Mouse (Mus musculus): ENCODE results near the gene Ptrh1. TPM values are rescaled to one million over a fixed set of nuclear protein-coding genes. Genes with fewer than 3 reads are reported as not detected.

Gene Ptrh1
- polyA plus RNA-seq, 2 experiments from 2014 or later = 2.9 to 3.8 TPM

GRCm38 (mm10) chr2:32757056-32757845 lies 18.3 kb upstream of the Ptrh1 start, which contains the start of gene Tor2a:
Gene Tor2a, plus strand, starts transcription at chr2:32757234.
- peak; percentile 98 for ATAC-seq

- no peak for ATAC-seq
Observed at GRCm38 (mm10) chr2:32758503-32758902, 17.1 kb upstream of the Ptrh1 start.

GRCm38 (mm10) chr2:32759001-32759400 lies 16.6 kb upstream of the Ptrh1 start:
- ATAC-seq = no peak

DNA sequence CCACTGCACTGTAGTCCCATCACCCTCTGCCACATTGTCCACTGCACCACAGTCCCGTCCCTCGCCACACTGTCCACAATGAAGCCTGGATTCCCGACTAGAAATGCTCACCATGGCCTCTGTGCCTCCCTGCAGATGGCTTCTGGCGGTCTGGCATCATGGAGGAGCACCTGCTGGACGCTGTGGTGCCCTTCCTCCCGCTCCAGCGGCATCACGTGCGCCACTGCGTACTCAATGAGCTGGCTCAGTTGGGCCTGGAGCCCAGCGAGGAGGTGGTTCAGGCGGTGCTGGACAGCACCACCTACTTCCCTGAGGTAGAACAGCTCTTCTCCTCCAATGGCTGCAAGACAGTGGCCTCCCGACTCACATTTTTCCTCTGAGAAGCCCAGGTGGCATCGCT lies 14.2 kb upstream of the Ptrh1 start:
- no peak for ATAC-seq

DNA sequence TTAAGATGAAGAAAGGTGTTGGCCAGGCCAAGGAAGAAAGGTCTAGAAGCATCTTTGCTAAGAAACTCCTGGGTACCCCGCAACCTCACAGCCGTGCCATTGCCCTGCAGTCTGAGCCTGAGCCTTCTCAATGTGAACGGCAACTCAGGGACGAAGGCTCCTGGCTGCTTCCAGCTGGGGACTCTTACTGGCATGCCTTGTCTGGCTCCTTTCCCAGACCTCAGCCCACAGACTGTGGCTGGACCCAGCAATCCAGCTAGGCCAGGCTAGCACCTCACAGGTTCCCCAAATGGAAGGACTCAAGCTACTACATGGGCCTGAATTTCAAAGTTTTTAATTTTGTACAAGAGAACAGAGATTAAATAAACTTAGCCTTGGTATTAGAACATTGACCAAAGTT lies 13.7 kb upstream of the Ptrh1 start:
- no peak for ATAC-seq

GRCm38 (mm10) chr2:32763353-32763752 lies 12.2 kb upstream of the Ptrh1 start:
- ATAC-seq = no peak

- no peak for ATAC-seq
Observed at GRCm38 (mm10) chr2:32767241-32767640, 8.3 kb upstream of the Ptrh1 start.

GRCm38 (mm10) chr2:32768661-32769285 lies 6.8 kb upstream of the Ptrh1 start:
- no peak for ATAC-seq

DNA sequence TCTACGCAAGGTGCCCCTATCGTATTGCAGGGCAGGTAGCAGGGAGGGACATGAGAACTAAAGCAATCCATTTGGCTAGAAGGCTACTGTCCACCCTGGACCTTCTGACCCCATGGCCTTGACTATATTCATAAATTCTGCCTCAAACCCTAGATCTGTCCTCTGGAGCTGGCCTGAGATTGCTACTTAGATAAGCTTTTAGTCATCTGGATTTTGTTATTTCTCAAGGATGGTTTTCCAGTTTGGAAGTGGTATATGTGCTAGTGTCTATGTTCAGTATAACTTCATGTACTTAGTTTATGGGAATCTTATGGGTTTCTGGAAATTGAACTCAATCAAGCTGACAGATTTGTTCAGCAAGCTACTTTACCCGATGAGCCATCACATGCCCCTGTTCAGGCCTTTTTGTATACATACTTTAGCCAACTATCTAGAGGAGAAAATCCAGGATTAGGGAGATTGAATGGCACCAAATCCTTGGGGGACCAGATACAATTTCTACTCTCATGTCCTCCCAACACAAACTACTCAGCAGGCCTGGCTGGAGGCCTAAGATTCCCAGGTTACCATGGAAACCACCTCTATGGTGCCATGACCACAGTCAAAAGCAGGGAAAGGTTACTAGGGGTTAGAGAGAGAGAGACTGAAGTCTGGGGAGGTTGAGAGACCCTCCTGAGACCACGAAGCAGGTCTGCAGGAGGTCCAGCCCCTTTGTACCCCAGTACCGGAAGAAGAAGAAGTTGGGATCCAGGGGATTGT lies 6.1 kb upstream of the Ptrh1 start:
- ATAC-seq = no peak

DNA sequence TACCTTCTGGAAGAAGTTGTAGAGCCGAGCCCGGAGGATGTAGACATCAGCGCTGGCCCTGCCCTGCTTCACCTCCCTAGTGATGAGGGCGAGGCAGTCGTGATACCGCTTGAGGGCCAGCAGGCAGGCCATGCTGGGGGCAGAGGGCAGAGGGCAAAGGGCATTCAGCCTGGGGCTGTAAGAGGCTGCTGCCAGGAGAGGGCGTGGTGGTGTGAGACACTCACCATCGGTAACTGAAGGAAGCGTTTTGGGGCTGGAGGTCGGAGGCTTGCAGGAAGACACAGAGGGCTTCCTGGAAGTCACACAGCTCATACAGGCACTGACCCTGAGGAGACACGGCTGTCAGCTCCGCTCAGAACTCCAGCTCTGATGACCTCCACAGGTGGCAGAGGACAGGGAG lies 3.7 kb upstream of the Ptrh1 start:
- no peak for ATAC-seq

GRCm38 (mm10) chr2:32772626-32773279 lies 2.8 kb upstream of the Ptrh1 start:
- ATAC-seq = no peak

GRCm38 (mm10) chr2:32776192-32776591 lies 606 bp downstream of the Ptrh1 start:
- ATAC-seq = no peak

DNA sequence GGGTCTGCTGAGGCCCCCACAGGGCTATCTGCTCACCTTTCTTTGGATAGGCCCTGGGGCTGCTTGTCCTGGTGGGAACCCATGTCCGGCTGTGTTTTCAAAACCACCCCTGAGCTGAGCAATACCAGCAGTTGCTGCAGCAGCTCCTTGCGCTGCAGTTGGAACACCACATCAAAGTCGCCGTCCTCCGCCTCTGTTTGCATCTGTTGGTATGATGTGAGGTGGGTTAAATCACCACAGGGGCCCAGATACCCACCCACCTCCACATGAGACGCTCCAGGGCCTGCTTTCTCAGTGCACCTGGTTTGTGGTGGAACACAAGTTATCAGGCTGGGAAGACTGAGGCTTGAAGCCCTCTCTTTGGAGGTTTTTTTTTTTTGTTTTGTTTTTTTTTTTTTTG lies 2.5 kb downstream of the Ptrh1 start:
- no peak for ATAC-seq

- no peak for ATAC-seq
Observed at GRCm38 (mm10) chr2:32779131-32779530, 3.5 kb downstream of the Ptrh1 start.

DNA sequence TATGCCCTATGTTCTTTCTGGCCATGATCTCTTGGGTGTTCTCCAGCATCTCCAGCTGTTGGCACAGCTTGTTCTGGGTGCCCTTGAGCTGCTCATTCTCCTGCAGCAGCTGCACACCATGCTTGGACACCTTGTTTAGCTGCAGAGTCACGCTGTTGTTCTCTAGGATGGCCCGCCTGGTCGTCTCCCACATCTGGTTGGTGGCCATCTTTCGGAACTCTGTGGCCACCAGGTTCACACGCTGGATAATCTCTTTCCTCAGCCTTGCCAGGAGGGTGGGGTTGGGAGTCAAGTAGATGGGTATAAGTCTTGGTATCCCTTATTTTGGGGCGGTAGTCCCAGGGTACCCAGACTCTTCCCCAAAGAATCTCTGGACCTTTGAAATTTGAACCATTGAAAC lies 4.1 kb downstream of the Ptrh1 start:
- no peak for ATAC-seq

DNA sequence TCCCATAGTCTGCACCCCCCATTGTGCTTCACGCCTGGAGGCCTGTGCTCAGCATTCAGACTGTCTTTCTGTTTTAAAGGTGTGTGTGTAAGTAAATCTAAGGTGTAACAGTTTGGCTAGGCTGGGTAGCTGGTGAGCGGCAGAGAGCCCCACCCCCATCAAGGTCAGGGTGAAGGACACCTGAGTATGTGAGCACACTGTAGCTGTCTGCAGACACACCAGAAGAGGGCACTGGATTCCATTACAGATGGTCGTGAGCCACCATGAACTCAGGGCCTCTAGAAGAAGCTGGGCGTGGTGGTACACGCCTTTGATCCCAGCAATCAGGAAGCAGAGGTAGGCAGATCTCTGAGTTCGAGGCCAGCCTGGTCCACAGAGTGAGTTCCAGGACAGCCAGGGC lies 6.1 kb downstream of the Ptrh1 start:
- ATAC-seq = no peak

DNA sequence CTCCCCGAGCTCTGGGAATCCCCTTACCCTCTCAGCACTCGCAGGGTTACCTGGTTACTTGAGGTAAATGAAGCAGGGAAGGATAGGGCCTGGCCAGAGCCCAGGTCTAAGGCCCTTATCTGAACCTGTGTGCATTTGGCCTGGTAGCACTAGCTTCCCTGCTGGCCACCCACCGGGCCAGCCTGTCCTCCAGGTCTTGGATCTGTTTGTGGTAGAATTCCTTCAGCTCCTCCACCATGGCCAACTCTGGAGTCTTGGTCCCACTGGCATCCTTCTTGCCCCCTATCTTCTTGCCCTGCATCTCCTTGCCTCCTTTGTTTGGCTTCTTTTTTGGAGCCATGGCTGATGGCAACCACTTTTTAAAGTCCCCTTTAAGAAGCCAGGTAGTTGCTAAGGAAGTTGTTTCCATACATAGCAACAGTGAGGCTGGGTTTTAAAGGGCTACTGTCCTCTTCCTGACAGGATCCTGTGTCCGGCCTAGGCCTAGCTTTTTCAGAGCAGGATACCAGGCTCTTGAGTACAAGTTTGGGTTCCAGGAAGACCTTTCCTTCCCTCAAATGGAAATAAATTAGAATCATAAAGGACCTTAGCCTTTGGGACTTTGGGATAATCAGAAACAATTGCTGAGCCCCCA lies 8.6 kb downstream of the Ptrh1 start, which contains the start of gene Cfap157:
Gene Cfap157, minus strand, starts transcription at position 381 of the 634 bp plus-strand sequence.
- ATAC-seq = no peak

- ATAC-seq = no peak
Observed at GRCm38 (mm10) chr2:32787176-32787575, 11.6 kb downstream of the Ptrh1 start.

DNA sequence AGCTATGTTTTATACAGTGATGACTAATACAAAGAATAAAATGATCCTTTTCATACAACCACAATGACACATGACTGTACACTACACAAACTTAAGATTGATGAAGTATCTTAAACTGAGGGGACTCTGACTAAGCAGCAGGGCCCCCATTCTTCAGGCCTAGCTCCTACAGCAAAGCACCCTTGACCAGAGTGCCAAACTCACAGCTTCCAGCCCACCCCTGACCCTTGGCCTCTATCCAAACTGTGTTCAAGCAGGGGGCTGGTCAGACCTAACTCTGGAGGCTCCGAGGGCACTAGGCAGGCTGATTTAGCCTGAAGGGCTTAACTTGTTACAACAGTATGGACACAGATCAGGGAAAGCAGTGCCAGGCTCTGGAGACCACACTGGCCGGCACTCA lies 13.0 kb downstream of the Ptrh1 start:
- ATAC-seq = no peak

- ATAC-seq = no peak
Observed at GRCm38 (mm10) chr2:32791297-32791696, 15.7 kb downstream of the Ptrh1 start.

GRCm38 (mm10) chr2:32795748-32796418 lies 20.3 kb downstream of the Ptrh1 start:
- no peak for ATAC-seq

Data from CD4-positive, CD25-positive, alpha-beta regulatory T cell, adult 4 months (primary cell).